9 mouse cellular contexts compared by ENCODE assay signal in the genomic region with DNA sequence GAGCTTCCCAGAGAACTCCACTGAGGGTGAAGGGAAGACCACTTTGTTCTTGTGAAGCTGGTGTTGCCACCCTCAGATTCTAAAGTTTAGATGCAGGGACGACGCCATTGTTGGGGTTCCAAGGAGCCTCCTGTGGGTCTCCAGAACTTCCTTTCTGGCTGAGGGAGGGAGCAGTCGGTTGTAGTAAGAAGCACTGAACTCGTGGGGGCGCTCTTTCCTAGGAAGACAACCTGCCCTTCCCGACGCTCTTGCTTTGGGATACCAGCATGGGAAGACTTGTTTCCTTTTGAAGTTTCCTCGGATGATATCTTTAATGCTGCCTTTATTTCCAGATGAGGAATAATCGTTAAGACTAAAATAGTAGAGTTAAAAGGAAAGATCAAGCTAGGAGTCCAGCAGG. TPM values are rescaled to one million over a fixed set of nuclear protein-coding genes. Genes with fewer than 3 reads are reported as not detected.
DNase-seq lines count a peak whose midpoint lies in the region; ATAC-seq lines count a peak whose summit lies in the region.
"Not testable (repeated sequence)": the region's sequence is repeated elsewhere in the genome, so short reads cannot be mapped to it uniquely, and the experiment has no call there.
"Had no signal": no experiment of that assay in that cellular context is flagged by ENCODE, and none has a peak within 500 bp of the region (broad histone marks: within the 10 kb centered on the region; RNA-seq: fewer than 3 reads in every experiment).

No protein-coding gene starts in this region.

- not testable (repeated sequence) for H3K4me1 ChIP-seq in intestine, embryonic 15.5 days (replicated peaks)

- not testable (repeated sequence) for H3K4me3 ChIP-seq in intestine, embryonic 15.5 days (replicated peaks)

- H3K36me3 ChIP-seq in intestine, embryonic 15.5 days, result not testable (repeated sequence)

- intact Hi-C loops in gastrocnemius, postnatal 36 days (cut with DNase I), result loop anchor here (5.0 to 10.0 kb wide), 2 partner anchors 55 to 168 kb away; no protein-coding TSS in a partner anchor

- DNase-seq in adrenal gland, adult 2 months, result peak; percentile 85
- DNase-seq in cerebellum, postnatal 25 days, result peak; percentile 46 to 62
- DNase-seq in gastrocnemius, postnatal 36 days, result peak; percentile 47 to 51
- DNase-seq in layer of hippocampus, postnatal 14 days (ENCODE audit: low spot score in 2 of 2), result peak; percentile 58 to 72
- DNase-seq in lung, adult 18-20 months, result peak; percentile 68 to 74
- peak; percentile 51 for DNase-seq in retina, embryonic 14.5 days (ENCODE audit: low spot score)
- DNase-seq in urinary bladder, postnatal 25 days (ENCODE audit: low spot score), result peak; percentile 43

- H3K27me3 ChIP-seq in intestine, embryonic 15.5 days (replicated peaks), result not testable (repeated sequence)

- 0 out of 2 replicates have a peak overlapping the region, but pooled peaks have one; percentile 44 for H3K4me2 ChIP-seq in intestine, embryonic 15.5 days (replicated peaks)

- not testable (repeated sequence) for H3K27ac ChIP-seq in intestine, embryonic 15.5 days

- H3K9me3 ChIP-seq in intestine, embryonic 15.5 days, result not testable (repeated sequence)

- not testable (repeated sequence) for ATAC-seq in intestine, embryonic 15.5 days

- not testable (repeated sequence) for H3K9ac ChIP-seq in intestine, embryonic 15.5 days

- 26% methylated on average over 9 of the region's 9 CpGs for WGBS in intestine, embryonic 15.5 days

RNA-seq across cellular contexts. Expression of a gene that starts 4.9 kb away (rescaled TPM):
- total RNA-seq in adrenal gland, adult 2 months (2021), result 1 to 10 TPM; 1.8 to 8.2 TPM
- 2.3 and 3.3 TPM in 2 replicates for polyA plus RNA-seq in adrenal gland, adult 2 months (2012; rRNA removed)
- total RNA-seq in gastrocnemius, postnatal 36 days (2021), result not detected
- polyA plus RNA-seq in intestine, embryonic 15.5 days (2015; fragmentation: Nextera tagmentation; extraction: Ambion mirVana), result 3.3 and 4.8 TPM in 2 replicates
- total RNA-seq in layer of hippocampus, postnatal 14 days (2021), result 1 to 10 TPM; 2.8 to 2.9 TPM

RNA-seq across cellular contexts. Expression of a gene that starts 16.1 kb away (rescaled TPM):
- 1 to 10 TPM; 5.7 to 9.7 TPM for total RNA-seq in adrenal gland, adult 2 months (2021)
- 1.1 and 2.3 TPM in 2 replicates for polyA plus RNA-seq in adrenal gland, adult 2 months (2012; rRNA removed)
- not detected for total RNA-seq in gastrocnemius, postnatal 36 days (2021)
- polyA plus RNA-seq in intestine, embryonic 15.5 days (2015; fragmentation: Nextera tagmentation; extraction: Ambion mirVana), result 0.16 and 0.29 TPM in 2 replicates
- total RNA-seq in layer of hippocampus, postnatal 14 days (2021), result 1 to 10 TPM; 4.6 to 4.8 TPM

RNA-seq across cellular contexts. Expression of a gene that starts 16.1 kb away (rescaled TPM):
- total RNA-seq in adrenal gland, adult 2 months (2021), result 1 to 10 TPM in 1 of 2 experiments, under 1 TPM in 1; 0.81 to 2.8 TPM
- polyA plus RNA-seq in adrenal gland, adult 2 months (2012; rRNA removed), result 0.87 and 1.4 TPM in 2 replicates
- not detected for total RNA-seq in gastrocnemius, postnatal 36 days (2021)
- polyA plus RNA-seq in intestine, embryonic 15.5 days (2015; fragmentation: Nextera tagmentation; extraction: Ambion mirVana), result not detected in 2 replicates
- total RNA-seq in layer of hippocampus, postnatal 14 days (2021), result 1 to 10 TPM; 1.3 to 1.4 TPM
- polyA plus RNA-seq: midbrain, embryonic 16.5 days had no signal

RNA-seq across cellular contexts. Expression of a gene that starts 32.1 kb away (rescaled TPM):
- total RNA-seq in adrenal gland, adult 2 months (2021), result 1 to 10 TPM; 2.0 to 3.7 TPM
- polyA plus RNA-seq in adrenal gland, adult 2 months (2012; rRNA removed), result 0.12 and 0.15 TPM in 2 replicates
- total RNA-seq in gastrocnemius, postnatal 36 days (2021), result not detected
- 0.08 TPM in 1 of 2 replicates, not detected in the other for polyA plus RNA-seq in intestine, embryonic 15.5 days (2015; fragmentation: Nextera tagmentation; extraction: Ambion mirVana)
- 1 to 10 TPM; 1.0 to 1.2 TPM for total RNA-seq in layer of hippocampus, postnatal 14 days (2021)

Comparison
In these comparisons a context has a peak if more than half of its experiments do, and no peak if none do; other contexts are left out.
1. RNA of a gene that starts 16.1 kb away (total RNA-seq): 5.7 to 9.7 TPM in adrenal gland, adult 2 months and 4.6 to 4.8 TPM in layer of hippocampus, postnatal 14 days; not detected in gastrocnemius, postnatal 36 days; every median in the first group is over 4 times any median in the second.
2. Peak in every context shown above with its lines, with median percentiles within 50 percentile points of each other: DNase-seq.